8 mouse cellular contexts compared by ENCODE assay signal in the genomic region with DNA sequence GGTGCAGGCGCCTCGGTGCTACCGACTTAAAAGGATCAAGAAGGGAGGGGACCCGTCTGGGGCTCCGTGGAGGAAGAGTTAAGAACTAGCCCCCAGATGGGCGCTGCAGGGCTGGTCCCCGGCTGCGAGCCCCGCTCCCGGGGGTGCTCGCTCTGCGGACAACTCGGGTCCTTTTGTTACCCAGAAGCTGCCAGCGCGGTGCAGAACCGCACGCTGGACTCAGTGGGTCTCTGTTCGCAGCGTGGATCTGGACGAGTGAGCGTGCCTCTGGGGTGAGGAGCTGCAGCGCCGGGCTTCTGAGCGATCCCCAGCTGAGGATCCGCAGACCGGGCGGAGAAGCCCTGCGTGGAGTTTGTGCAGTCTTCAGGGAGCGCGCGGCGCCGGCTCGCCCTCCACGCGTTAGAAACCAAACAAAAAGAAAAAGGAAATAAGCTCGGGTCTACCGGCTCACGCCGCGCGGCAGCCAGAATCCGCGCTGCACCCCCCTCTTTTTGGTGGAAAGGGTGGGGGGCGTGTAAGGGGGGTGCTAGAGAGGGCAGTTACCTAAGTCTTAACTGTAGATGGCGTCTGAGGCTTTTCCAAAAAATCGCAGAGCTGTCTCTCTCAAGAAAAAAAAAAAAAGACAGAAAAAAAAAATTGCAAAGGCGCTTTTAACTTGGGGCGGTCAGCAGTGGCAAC. TPM values are rescaled to one million over a fixed set of nuclear protein-coding genes. Genes with fewer than 3 reads are reported as not detected.
DNase-seq lines count a peak whose midpoint lies in the region; ATAC-seq lines count a peak whose summit lies in the region.

No protein-coding gene starts in this region.

- peak overlapping the region; percentile 86 for H3K4me2 ChIP-seq in hindbrain, embryonic 13.5 days

- H3K9me3 ChIP-seq in hindbrain, embryonic 13.5 days, result no peaks in the 10 kb centered on the region

- H3K4me3 ChIP-seq in hindbrain, embryonic 13.5 days, result peak overlapping the region; percentile 88

- WGBS in hindbrain, embryonic 13.5 days, result under 1% methylated on average over 49 of the region's 49 CpGs

- H3K27ac ChIP-seq in hindbrain, embryonic 13.5 days, result peak overlapping the region; percentile 99

- H3K9ac ChIP-seq in hindbrain, embryonic 13.5 days, result peak overlapping the region; percentile 98

- no peaks in the 10 kb centered on the region for H3K27me3 ChIP-seq in hindbrain, embryonic 13.5 days

- DNase-seq in MN1 (ENCODE audit: low spot score), result peak; percentile 86
- peak; percentile 85 for DNase-seq in cerebellum, postnatal 10 days
- DNase-seq in frontal cortex, postnatal 25 days (ENCODE audit: low spot score in 2 of 2), result peak; percentile 55 to 56
- DNase-seq in left cerebral cortex, adult 8-10 months (ENCODE audit: low spot score in 2 of 2), result peak; percentile 54 to 69
- peak; percentile 65 for DNase-seq in right cerebral cortex, adult 18-20 months
- DNase-seq in urinary bladder, adult 2 months (ENCODE audit: low spot score), result peak; percentile 57

- ATAC-seq in hindbrain, embryonic 13.5 days (ENCODE audit: low FRiP score), result peak; percentile 44
- peak; percentile 15; the same call in 1 of the 2 replicates for ATAC-seq in megakaryocyte, adult 5-6 weeks (ENCODE audit: poor library complexity, severe bottlenecking)

- no peaks in the 10 kb centered on the region for H3K36me3 ChIP-seq in hindbrain, embryonic 13.5 days

- H3K4me1 ChIP-seq in hindbrain, embryonic 13.5 days (replicated peaks), result peaks cover 27% of the 10 kb centered on the region

RNA-seq across cellular contexts. Expression of a gene that starts 1.0 kb away (rescaled TPM):
- polyA plus RNA-seq in hindbrain, embryonic 13.5 days (2015; fragmentation: Nextera tagmentation; extraction: Ambion mirVana), result 128 and 135 TPM in 2 replicates
- total RNA-seq in left cerebral cortex, adult 8-10 months (2022), result 10 to 100 TPM; 28.2 to 36.8 (median 30.9) TPM
- 0.96 and 1.0 TPM in 2 replicates for total RNA-seq in megakaryocyte, adult 5-6 weeks (2015)
- 0.33 and 0.57 TPM in 2 replicates for total RNA-seq in megakaryocyte, adult 5-6 weeks (2017)
- 5.7 and 6.1 TPM in 2 replicates for polyA plus RNA-seq in urinary bladder, adult 2 months (2012; rRNA removed)

Comparison
In these comparisons a context has a peak if more than half of its experiments do, and no peak if none do; other contexts are left out.
1. Peak in every context shown above with its lines: DNase-seq, ATAC-seq, H3K4me3 ChIP-seq and H3K27ac ChIP-seq.
2. RNA of a gene that starts 1.0 kb away (total RNA-seq): 28.2 to 36.8 TPM in left cerebral cortex, adult 8-10 months; 0.33 to 1.0 TPM in megakaryocyte, adult 5-6 weeks; every median in the first group is over 10 times any median in the second.